Mouse (Mus musculus): ENCODE data around the gene Fbxl17. TPM values are rescaled to one million over a fixed set of nuclear protein-coding genes. Genes with fewer than 3 reads are reported as not detected.
A peak's percentile ranks its signal among the peaks of the same experiment; 100 is the strongest.

Fbxl17 gene
- polyA plus RNA-seq, 1 experiment = 7.3 TPM

DNA sequence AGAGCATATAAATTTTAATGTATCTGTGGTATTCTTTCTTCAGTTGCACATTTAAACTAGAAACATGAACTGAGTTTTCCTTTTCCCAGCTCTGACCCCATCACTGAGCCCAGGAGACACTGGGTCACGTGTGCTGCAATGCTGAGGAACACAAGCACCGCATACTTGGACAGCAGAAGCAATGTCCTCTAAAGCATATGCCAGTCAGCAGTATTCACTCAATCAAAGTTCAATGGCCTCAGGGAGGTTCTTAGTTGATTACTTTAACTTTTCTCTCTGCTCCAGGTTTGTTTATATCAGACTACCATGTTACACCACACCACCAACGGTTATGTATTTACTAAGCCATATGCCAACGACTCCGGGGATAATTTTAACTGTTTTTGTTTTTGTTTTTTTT, 318.2 kb downstream of the Fbxl17 start:
- no peak for TF ChIP-seq POLR2A (IDR thresholded peaks at IDR 0.05; ENCODE audit: control insufficient read depth, extremely low read depth, insufficient read depth, low read length, poor library complexity)
- TF ChIP-seq CTCF (IDR thresholded peaks at IDR 0.05; ENCODE audit: borderline replicate concordance, control insufficient read depth, extremely low read depth, insufficient read depth, low read length, poor library complexity) = no peak

DNA sequence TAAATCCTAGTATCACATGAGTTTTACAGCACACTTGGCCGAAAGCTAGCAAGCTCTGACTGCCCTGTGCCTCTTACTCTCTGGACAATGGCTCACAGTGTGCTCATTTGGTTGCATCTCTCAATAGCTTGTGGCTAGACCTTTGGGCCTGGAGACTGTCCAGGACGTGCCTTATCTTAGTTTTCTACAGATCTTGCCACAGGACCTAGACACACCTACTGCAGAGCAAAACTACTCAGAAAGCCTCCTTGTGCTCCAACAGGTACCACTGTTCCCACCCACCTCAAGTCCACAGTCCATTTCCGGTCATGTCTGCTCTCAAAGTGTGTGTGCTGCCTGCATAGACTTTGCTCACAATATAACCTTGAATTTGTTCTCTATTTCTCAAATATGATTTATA, 319.8 kb downstream of the Fbxl17 start:
- H3K27me3 ChIP-seq (ENCODE audit: control insufficient read depth, insufficient read depth, low read length) = no peaks in the 10 kb centered on the region
- WGBS = 95% methylated on average over 3 of the region's 3 CpGs
- H3K4me1 ChIP-seq (replicated peaks; ENCODE audit: control insufficient read depth, insufficient read depth, low read length) = no peaks in the 10 kb centered on the region; the same call in 1 of the 2 replicates
- H3K4me3 ChIP-seq (ENCODE audit: control insufficient read depth, insufficient read depth, low read length) = no peak overlapping the region
- no peak for DNase-seq
- H3K36me3 ChIP-seq (ENCODE audit: control insufficient read depth, insufficient read depth, low read length) = no peaks in the 10 kb centered on the region
- H3K27ac ChIP-seq (ENCODE audit: control insufficient read depth, insufficient read depth, low read length) = no peak overlapping the region
- TF ChIP-seq CTCF (IDR thresholded peaks at IDR 0.05; ENCODE audit: borderline replicate concordance, control insufficient read depth, extremely low read depth, insufficient read depth, low read length, poor library complexity) (no peak), POLR2A (IDR thresholded peaks at IDR 0.05; ENCODE audit: control insufficient read depth, extremely low read depth, insufficient read depth, low read length, poor library complexity) (no peak)

More for the DNA sequence above, 318.2 kb downstream of the Fbxl17 start:
- Histone ChIP-seq H3K4me3 (ENCODE audit: control insufficient read depth, insufficient read depth, low read length) (no peak overlapping the region), H3K4me1 (replicated peaks; ENCODE audit: control insufficient read depth, insufficient read depth, low read length) (no peaks in the 10 kb centered on the region), H3K36me3 (ENCODE audit: control insufficient read depth, insufficient read depth, low read length) (no peaks in the 10 kb centered on the region), H3K27me3 (ENCODE audit: control insufficient read depth, insufficient read depth, low read length) (no peaks in the 10 kb centered on the region), H3K27ac (ENCODE audit: control insufficient read depth, insufficient read depth, low read length) (no peak overlapping the region)
- DNase-seq = no peak
- WGBS = 96% methylated on average over 5 of the region's 5 CpGs

DNA sequence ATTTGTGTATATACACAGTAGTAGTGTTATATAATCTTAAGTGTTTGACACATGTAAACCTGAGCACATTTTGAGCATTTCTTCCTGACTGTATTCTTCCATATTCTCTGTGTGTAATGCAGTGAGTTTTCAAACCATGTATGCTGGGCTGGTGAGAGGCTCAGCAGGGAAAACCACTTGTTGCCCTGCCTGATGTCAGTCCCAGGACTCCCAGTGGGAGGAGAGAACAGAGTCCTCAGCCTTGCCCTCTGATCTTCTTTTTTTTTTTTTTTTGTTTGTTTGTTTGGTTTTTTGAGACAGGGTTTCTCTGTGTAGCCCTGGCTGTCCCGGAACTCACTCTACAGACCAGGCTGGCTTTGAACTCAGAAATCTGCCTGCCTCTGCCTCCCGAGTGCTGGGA, 321.5 kb downstream of the Fbxl17 start:
- Histone ChIP-seq H3K4me3 (ENCODE audit: control insufficient read depth, insufficient read depth, low read length) (no peak overlapping the region), H3K4me1 (replicated peaks; ENCODE audit: control insufficient read depth, insufficient read depth, low read length) (no peaks in the 10 kb centered on the region; the same call in 1 of the 2 replicates), H3K36me3 (ENCODE audit: control insufficient read depth, insufficient read depth, low read length) (no peaks in the 10 kb centered on the region), H3K27ac (ENCODE audit: control insufficient read depth, insufficient read depth, low read length) (no peak overlapping the region), H3K27me3 (ENCODE audit: control insufficient read depth, insufficient read depth, low read length) (no peaks in the 10 kb centered on the region)
- DNase-seq = no peak
- TF ChIP-seq CTCF (IDR thresholded peaks at IDR 0.05; ENCODE audit: borderline replicate concordance, control insufficient read depth, extremely low read depth, insufficient read depth, low read length, poor library complexity) (no peak), POLR2A (IDR thresholded peaks at IDR 0.05; ENCODE audit: control insufficient read depth, extremely low read depth, insufficient read depth, low read length, poor library complexity) (no peak)
- WGBS = 97% methylated on average over 2 of the region's 2 CpGs

DNA sequence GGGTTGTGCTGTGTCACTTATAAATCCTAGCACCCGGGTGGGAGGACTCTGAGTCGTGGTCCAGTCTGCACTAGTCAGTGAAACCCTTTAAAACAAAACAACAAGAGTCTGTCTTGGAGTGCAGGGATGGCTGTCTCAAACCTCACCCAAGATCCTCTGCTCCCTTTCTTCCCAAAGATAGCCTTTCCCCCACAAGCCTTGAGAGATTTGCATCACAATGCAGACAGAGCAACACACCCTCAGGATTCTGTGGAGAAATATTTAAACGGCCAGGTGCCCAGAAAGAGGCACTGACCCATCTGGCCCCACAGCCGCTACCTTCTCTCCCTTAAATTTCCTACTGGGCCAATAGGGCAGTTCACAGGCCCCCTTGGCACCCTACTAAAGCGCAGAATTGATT, 323.4 kb downstream of the Fbxl17 start:
- TF ChIP-seq POLR2A (IDR thresholded peaks at IDR 0.05; ENCODE audit: control insufficient read depth, extremely low read depth, insufficient read depth, low read length, poor library complexity) = no peak
- no peak for TF ChIP-seq CTCF (IDR thresholded peaks at IDR 0.05; ENCODE audit: borderline replicate concordance, control insufficient read depth, extremely low read depth, insufficient read depth, low read length, poor library complexity)
- no peak overlapping the region for H3K4me3 ChIP-seq (ENCODE audit: control insufficient read depth, insufficient read depth, low read length)
- no peaks in the 10 kb centered on the region for H3K27me3 ChIP-seq (ENCODE audit: control insufficient read depth, insufficient read depth, low read length)
- H3K4me1 ChIP-seq (replicated peaks; ENCODE audit: control insufficient read depth, insufficient read depth, low read length) = no peaks in the 10 kb centered on the region; the same call in 1 of the 2 replicates
- WGBS = 93% methylated on average over 5 of the region's 5 CpGs
- no peak overlapping the region for H3K27ac ChIP-seq (ENCODE audit: control insufficient read depth, insufficient read depth, low read length)
- DNase-seq = no peak
- H3K36me3 ChIP-seq (ENCODE audit: control insufficient read depth, insufficient read depth, low read length) = no peaks in the 10 kb centered on the region

DNA sequence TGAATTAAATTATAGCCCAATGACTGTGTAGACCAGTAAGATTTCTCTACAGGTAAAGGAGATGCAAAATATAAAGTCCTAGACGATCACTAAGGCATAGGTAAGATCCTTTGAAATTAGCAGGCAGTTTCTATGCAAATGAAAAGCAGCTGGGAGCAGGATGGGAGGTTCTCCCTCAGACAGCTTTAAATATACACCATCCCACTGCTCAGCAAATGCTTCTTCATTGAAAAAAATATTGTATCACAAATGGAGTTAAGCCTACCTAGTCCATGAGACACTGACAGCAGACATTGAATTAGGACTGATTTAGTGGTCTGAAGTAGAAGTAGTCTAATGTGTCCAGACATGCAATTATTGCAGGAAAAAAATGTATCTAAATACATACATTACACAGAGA, 327.1 kb downstream of the Fbxl17 start:
- H3K4me1 ChIP-seq (replicated peaks; ENCODE audit: control insufficient read depth, insufficient read depth, low read length) = no peaks in the 10 kb centered on the region; the same call in 1 of the 2 replicates
- H3K36me3 ChIP-seq (ENCODE audit: control insufficient read depth, insufficient read depth, low read length) = no peaks in the 10 kb centered on the region
- TF ChIP-seq POLR2A (IDR thresholded peaks at IDR 0.05; ENCODE audit: control insufficient read depth, extremely low read depth, insufficient read depth, low read length, poor library complexity) = no peak
- TF ChIP-seq CTCF (IDR thresholded peaks at IDR 0.05; ENCODE audit: borderline replicate concordance, control insufficient read depth, extremely low read depth, insufficient read depth, low read length, poor library complexity) = no peak
- H3K27ac ChIP-seq (ENCODE audit: control insufficient read depth, insufficient read depth, low read length) = no peak overlapping the region
- H3K4me3 ChIP-seq (ENCODE audit: control insufficient read depth, insufficient read depth, low read length) = no peak overlapping the region
- WGBS = 90% methylated on average over 1 of the region's 1 CpGs
- no peaks in the 10 kb centered on the region for H3K27me3 ChIP-seq (ENCODE audit: control insufficient read depth, insufficient read depth, low read length)
- no peak for DNase-seq

DNA sequence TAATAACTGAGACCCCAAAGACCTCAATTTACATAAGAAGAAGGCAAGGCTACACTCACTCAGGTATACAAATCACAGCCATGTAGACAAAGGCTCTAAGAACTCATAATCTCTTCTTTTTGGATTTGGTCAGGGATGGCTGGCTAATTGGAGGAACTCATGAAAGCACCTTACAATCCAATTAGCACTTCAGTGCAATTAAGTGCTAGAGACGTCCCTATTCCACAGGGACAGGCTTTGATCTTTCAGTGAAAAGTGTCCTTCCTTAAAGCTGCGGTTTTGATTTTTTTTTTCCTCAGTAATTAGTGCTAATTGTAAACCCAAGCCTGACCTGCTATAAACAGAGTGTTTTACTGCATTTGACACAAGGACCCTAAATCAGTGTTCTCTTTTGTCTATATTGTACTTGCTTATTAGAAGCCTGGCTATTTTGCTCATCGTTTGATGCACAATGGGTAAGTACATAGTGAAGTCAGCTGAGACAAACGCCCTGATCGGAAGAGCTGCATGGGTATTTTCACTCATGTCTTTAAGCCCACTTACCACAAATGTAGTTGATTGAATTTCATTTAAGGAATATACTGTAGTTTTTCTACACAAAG, 327.8 kb downstream of the Fbxl17 start:
- 90% methylated on average over 5 of the region's 5 CpGs for WGBS
- no peaks in the 10 kb centered on the region for H3K27me3 ChIP-seq (ENCODE audit: control insufficient read depth, insufficient read depth, low read length)
- no peaks in the 10 kb centered on the region; the same call in 1 of the 2 replicates for H3K4me1 ChIP-seq (replicated peaks; ENCODE audit: control insufficient read depth, insufficient read depth, low read length)
- H3K27ac ChIP-seq (ENCODE audit: control insufficient read depth, insufficient read depth, low read length) = no peak overlapping the region
- TF ChIP-seq CTCF (IDR thresholded peaks at IDR 0.05; ENCODE audit: borderline replicate concordance, control insufficient read depth, extremely low read depth, insufficient read depth, low read length, poor library complexity) (no peak), POLR2A (IDR thresholded peaks at IDR 0.05; ENCODE audit: control insufficient read depth, extremely low read depth, insufficient read depth, low read length, poor library complexity) (no peak)
- no peak overlapping the region for H3K4me3 ChIP-seq (ENCODE audit: control insufficient read depth, insufficient read depth, low read length)
- DNase-seq = no peak
- no peaks in the 10 kb centered on the region for H3K36me3 ChIP-seq (ENCODE audit: control insufficient read depth, insufficient read depth, low read length)

DNA sequence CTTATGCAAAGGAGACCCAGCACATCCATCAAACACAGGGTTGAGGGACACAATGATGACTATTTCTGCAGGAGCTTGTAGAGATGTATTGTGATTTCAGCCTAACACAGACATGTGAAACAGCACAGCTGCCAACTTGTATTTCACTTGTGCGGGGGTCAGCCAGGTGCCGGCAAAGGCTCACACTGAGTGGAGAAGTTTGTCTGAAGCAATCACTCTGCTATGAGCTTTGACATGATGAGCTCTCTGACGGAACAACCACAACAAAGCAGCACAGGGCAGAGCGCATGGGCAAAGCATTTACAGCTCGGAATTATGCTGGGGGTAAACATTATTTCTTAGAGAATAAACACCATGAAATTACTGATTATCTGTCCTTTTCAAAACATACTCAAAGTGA, 328.6 kb downstream of the Fbxl17 start:
- Histone ChIP-seq H3K27me3 (ENCODE audit: control insufficient read depth, insufficient read depth, low read length) (no peaks in the 10 kb centered on the region), H3K36me3 (ENCODE audit: control insufficient read depth, insufficient read depth, low read length) (no peaks in the 10 kb centered on the region), H3K4me3 (ENCODE audit: control insufficient read depth, insufficient read depth, low read length) (no peak overlapping the region), H3K27ac (ENCODE audit: control insufficient read depth, insufficient read depth, low read length) (no peak overlapping the region), H3K4me1 (replicated peaks; ENCODE audit: control insufficient read depth, insufficient read depth, low read length) (no peaks in the 10 kb centered on the region; the same call in 1 of the 2 replicates)
- WGBS = 42% methylated on average over 5 of the region's 5 CpGs
- TF ChIP-seq POLR2A (IDR thresholded peaks at IDR 0.05; ENCODE audit: control insufficient read depth, extremely low read depth, insufficient read depth, low read length, poor library complexity) (no peak), CTCF (IDR thresholded peaks at IDR 0.05; ENCODE audit: borderline replicate concordance, control insufficient read depth, extremely low read depth, insufficient read depth, low read length, poor library complexity) (no peak)
- peak; percentile 25 for DNase-seq
